Mouse (Mus musculus): ENCODE results near the gene Numa1. TPM values are rescaled to one million over a fixed set of nuclear protein-coding genes. Genes with fewer than 3 reads are reported as not detected.

Numa1 gene
- total RNA-seq (2023; ENCODE audit: inconsistent age): 264 to 277 TPM (median 271 TPM) in 4 replicates

GRCm38 (mm10) chr7:101933751-101934240 is at the start of gene Numa1, which contains the start of gene Lrrc51:
TSS of gene Numa1 (plus strand) at chr7:101934111.
TSS of gene Lrrc51 (minus strand) at chr7:101933895.

GRCm38 (mm10) chr7:101905561-101906286 is 28.2 kb upstream of the Numa1 start, which contains the start of gene Lamtor1:
TSS of gene Lamtor1 (plus strand) at chr7:101905904.

GRCm38 (mm10) chr7:101906287-101906681 is 27.6 kb upstream of the Numa1 start, which contains the start of gene Tomt:
TSS of gene Tomt (minus strand) at chr7:101906359.

GRCm38 (mm10) chr7:102018590-102018989 is 84.7 kb downstream of the Numa1 start, which contains the start of gene Il18bp:
TSS of gene Il18bp (minus strand) at chr7:102018690.

Other genes with a start within 250 kb of the Numa1 start
- gene Phox2a, start 115.8 kb upstream of the Numa1 start, total RNA-seq (2023; ENCODE audit: inconsistent age): not detected in 4 replicates
- 35.7 to 41.5 TPM (median 37.6 TPM) in 4 replicates for gene Inppl1, start 95.9 kb upstream of the Numa1 start, total RNA-seq (2023; ENCODE audit: inconsistent age)
- 0.61 to 1.6 TPM (median 1.4 TPM) in 3 of 4 replicates, not detected in the other for gene Folr2, start 76.9 kb upstream of the Numa1 start, total RNA-seq (2023; ENCODE audit: inconsistent age)
- gene Anapc15, start 70.4 kb upstream of the Numa1 start, total RNA-seq (2023; ENCODE audit: inconsistent age): 98.9 to 114 TPM (median 99.9 TPM) in 4 replicates
- gene Folr1, start 63.3 kb upstream of the Numa1 start, total RNA-seq (2023; ENCODE audit: inconsistent age): not detected in 4 replicates
- gene Lamtor1, start 28.2 kb upstream of the Numa1 start, total RNA-seq (2023; ENCODE audit: inconsistent age): 71.2 to 83.9 TPM (median 79.4 TPM) in 4 replicates
- gene Tomt, start 27.8 kb upstream of the Numa1 start, total RNA-seq (2023; ENCODE audit: inconsistent age): 0.18 to 0.19 TPM in 2 of 4 replicates, not detected in the others
- 0.58 to 1.6 TPM (median 1.3 TPM) in 3 of 4 replicates, not detected in the other for gene Lrrc51, start 216 bp upstream of the Numa1 start, total RNA-seq (2023; ENCODE audit: inconsistent age)
- gene Il18bp, start 84.6 kb downstream of the Numa1 start, total RNA-seq (2023; ENCODE audit: inconsistent age): 8.2 to 11.7 TPM (median 9.8 TPM) in 4 replicates
- gene Rnf121, start 131.4 kb downstream of the Numa1 start, total RNA-seq (2023; ENCODE audit: inconsistent age): 27.1 to 41.5 TPM (median 37.2 TPM) in 4 replicates
- gene Xndc1, start 131.4 kb downstream of the Numa1 start, total RNA-seq (2023; ENCODE audit: inconsistent age): 43.5 to 52.2 TPM (median 48.8 TPM) in 4 replicates
- 5.4 to 7.0 TPM (median 5.8 TPM) in 4 replicates for gene Xntrpc, start 131.6 kb downstream of the Numa1 start, total RNA-seq (2023; ENCODE audit: inconsistent age)
- gene Trpc2, start 149.0 kb downstream of the Numa1 start, total RNA-seq (2023; ENCODE audit: inconsistent age): 2.7 to 4.2 TPM (median 3.4 TPM) in 4 replicates
- gene Art1, start 167.6 kb downstream of the Numa1 start, total RNA-seq (2023; ENCODE audit: inconsistent age): not detected in 4 replicates
- gene Art5, start 175.4 kb downstream of the Numa1 start, total RNA-seq (2023; ENCODE audit: inconsistent age): 3.7 to 5.7 TPM (median 4.3 TPM) in 4 replicates
- not detected in 4 replicates for gene Chrna10, start 182.7 kb downstream of the Numa1 start, total RNA-seq (2023; ENCODE audit: inconsistent age)

Data from B cell, adult (primary cell).